Mouse (Mus musculus) embryonic fibroblast, embryonic 13.5 days (primary cell): ENCODE results near the gene Lama5. TPM values are rescaled to one million over a fixed set of nuclear protein-coding genes. Genes with fewer than 3 reads are reported as not detected.

Source experiments
- H3K27ac ChIP-seq: 2 replicates; pipeline ENCODE4 v1.5.1; 2012; ENCODE audit warnings: low read length, control low read depth, inconsistent platforms; ENCODE audit not compliant: insufficient read depth
- H3K4me1 ChIP-seq: 2 replicates; pipeline ENCODE4 v1.6.1; 2011; ENCODE audit warnings: low read length; ENCODE audit not compliant: control insufficient read depth, insufficient read depth
- H3K4me3 ChIP-seq: 2 replicates; pipeline ENCODE4 v1.5.1; 2011; ENCODE audit warnings: mild to moderate bottlenecking, control low read depth, low read length; ENCODE audit not compliant: insufficient read depth
- CTCF ChIP-seq: IDR thresholded peaks from 2 replicates; pipeline ENCODE4 v1.5.1; 2011; ENCODE audit warnings: mild to moderate bottlenecking, control low read depth, low read length, moderate library complexity, borderline replicate concordance; ENCODE audit not compliant: insufficient read depth
- POLR2A ChIP-seq: IDR thresholded peaks from 2 replicates; pipeline ENCODE4 v1.6.1; 2011; ENCODE audit warnings: low read depth, mild to moderate bottlenecking, control low read depth, low read length, moderate library complexity
- polyA plus RNA-seq: library from polyadenylated mRNA; stranded (reverse); fragments of >200 nt; gene quantifications from 2 replicates; pipeline ENCODE4 v1.2.4, GENCODE M21; 2011; ENCODE audit warnings: low read depth; ENCODE audit not compliant: missing spikeins, insufficient read length

Lama5 gene
- polyA plus RNA-seq, 1 experiment, result 31.0 TPM

DNA sequence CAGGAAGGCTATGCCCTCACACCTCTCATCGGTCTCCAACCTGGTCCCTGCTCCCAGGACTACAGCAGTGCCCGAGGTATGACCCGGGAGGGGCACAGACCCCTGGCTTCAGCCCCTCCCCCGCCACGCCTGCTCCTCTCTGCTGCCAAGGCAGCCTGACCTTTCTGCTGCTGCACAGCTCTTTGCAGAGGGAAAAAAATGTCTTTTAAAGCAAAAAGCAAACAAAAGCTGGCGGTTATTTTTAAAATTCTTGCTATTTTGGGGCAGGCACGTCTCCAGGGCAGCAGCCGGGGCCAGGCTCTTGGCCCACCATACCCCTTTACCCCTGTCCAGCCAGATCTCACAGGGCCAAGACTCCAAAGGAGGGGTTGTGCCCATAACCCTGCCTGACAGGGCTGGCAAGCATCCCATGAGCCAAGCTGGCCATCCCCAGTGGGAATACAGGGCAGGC, 10.6 kb downstream of the Lama5 start:
- H3K4me1 ChIP-seq, result peaks cover 14% of the 10 kb centered on the region; the same call in 1 of the 2 replicates

DNA sequence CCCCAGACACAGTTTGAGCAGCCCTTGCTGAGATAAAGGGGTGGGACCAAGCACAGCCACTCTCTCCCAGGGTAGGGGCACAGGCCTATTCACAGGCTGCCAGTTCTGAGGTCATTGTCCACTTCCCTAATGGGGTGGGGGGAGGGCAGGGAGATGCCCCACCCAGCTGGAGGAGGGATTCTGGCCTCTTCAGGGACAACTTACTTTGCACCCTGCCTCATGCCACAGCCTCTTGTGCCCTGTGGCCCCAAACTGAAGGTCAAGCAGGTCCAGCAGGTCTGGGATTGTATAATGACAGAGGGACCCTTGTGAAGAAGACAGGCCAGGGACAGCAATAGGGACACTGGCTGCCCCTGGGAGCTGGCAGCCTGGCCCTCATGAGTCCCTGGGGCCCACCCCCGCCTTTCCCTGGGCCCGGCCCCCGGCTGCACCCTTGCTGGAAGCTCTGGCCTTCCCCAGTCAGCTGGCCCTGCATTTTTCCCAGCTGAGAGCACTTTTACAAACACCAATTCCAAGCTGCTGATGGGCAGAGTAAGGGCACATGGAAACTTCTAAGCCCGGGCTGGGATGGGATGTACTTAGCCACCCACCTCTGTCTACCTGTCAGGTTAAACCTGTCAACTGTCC, 11.2 kb downstream of the Lama5 start:
- H3K27ac ChIP-seq, result peak overlapping the region; percentile 69
- no peak overlapping the region for H3K4me3 ChIP-seq
- H3K4me1 ChIP-seq, result peaks cover 14% of the 10 kb centered on the region; the same call in 1 of the 2 replicates
- TF ChIP-seq CTCF (no peak), POLR2A (no peak)

More for the DNA sequence above, 10.6 kb downstream of the Lama5 start:
- TF ChIP-seq CTCF, result no peak
- TF ChIP-seq POLR2A, result no peak
- Histone ChIP-seq H3K4me3 (no peak overlapping the region), H3K27ac (peak overlapping the region; percentile 69)

DNA sequence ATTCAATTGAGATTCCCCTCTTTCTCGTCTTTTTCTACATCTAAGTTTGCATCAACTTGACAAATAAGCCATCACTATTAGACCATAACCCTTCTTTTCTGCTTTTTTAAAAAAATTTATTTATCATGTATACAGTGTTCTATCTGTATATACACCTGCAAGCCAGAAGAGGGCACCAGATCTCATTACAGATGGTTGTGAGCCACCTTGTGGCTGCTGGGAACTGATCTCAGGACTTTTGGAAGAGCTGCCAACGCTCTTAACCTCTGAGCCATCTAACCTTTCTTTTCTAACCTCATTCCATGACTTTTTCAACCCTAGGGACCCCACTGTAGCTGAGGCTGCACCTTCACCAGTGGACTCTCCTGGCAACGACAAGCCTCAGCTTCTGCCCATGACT, 13.4 kb downstream of the Lama5 start:
- no peak for TF ChIP-seq CTCF
- TF ChIP-seq POLR2A, result no peak
- Histone ChIP-seq H3K4me1 (peaks cover 10% of the 10 kb centered on the region; the same call in 1 of the 2 replicates), H3K4me3 (no peak overlapping the region), H3K27ac (no peak overlapping the region)

DNA sequence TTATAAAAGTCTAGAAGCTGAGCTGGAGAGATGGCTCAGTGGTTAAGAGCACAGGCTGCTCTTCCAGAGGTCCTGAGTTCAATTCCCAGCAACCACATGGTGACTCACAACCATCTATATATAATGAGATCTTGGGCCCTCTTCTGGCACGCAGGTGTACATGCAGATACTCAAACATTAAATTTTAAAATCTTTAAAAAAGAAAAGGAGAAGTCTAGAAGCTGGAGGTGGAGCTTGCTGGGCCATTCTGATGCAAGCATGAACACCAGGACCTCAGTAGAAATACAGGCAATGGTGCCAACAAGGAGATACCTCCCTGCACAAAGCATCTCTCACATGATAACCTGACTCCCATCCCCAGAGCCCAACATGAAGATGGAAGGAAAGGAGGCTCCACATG, 16.7 kb downstream of the Lama5 start:
- 0 out of 2 replicates have a peak, but pooled peaks cover 3% of the 10 kb centered on the region for H3K4me1 ChIP-seq
- H3K27ac ChIP-seq, result peak overlapping the region; percentile 91
- no peak for TF ChIP-seq POLR2A
- TF ChIP-seq CTCF, result no peak
- H3K4me3 ChIP-seq, result no peak overlapping the region

DNA sequence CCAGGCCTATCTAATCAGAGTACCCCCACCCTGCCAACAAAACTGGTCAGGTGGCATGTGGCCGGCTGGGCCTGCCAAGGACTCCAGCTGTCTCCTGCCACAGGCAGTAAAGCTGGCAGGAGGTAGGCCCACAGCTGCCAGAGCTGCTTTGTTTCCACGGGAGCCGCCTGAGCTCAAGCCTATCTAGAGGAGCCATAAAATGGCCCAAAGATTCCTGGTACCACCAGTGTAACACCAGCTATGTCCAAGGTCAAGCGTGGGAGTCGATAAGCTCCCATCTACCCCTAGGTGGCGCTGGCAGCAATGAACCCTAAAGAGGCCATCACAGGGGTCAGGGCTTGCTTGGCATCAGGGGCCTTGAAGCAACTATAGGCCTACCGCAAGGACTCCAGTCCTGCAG, 17.8 kb downstream of the Lama5 start:
- no peaks in the 10 kb centered on the region for H3K4me1 ChIP-seq
- H3K4me3 ChIP-seq, result no peak overlapping the region
- TF ChIP-seq POLR2A, result no peak
- no peak for TF ChIP-seq CTCF
- H3K27ac ChIP-seq, result no peak overlapping the region

DNA sequence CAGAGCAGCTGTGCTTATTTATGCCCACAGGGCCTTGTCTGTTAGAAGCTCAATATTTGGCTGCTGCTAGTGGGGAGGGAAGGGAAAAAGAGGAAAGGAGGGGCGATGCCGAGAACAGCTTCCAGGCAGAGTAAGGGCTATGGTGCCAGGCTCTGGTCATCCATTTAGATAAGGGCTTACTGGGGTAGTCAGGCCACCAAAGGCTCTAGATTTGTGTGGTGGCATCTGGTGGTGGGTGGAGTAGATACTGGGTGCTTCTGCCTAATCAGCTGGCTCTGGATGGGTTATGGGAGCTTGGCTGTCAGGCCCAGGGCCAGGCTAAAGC, 19.7 kb downstream of the Lama5 start:
- no peak for TF ChIP-seq CTCF
- TF ChIP-seq POLR2A, result no peak
- Histone ChIP-seq H3K27ac (no peak overlapping the region), H3K4me3 (no peak overlapping the region), H3K4me1 (no peaks in the 10 kb centered on the region)

DNA sequence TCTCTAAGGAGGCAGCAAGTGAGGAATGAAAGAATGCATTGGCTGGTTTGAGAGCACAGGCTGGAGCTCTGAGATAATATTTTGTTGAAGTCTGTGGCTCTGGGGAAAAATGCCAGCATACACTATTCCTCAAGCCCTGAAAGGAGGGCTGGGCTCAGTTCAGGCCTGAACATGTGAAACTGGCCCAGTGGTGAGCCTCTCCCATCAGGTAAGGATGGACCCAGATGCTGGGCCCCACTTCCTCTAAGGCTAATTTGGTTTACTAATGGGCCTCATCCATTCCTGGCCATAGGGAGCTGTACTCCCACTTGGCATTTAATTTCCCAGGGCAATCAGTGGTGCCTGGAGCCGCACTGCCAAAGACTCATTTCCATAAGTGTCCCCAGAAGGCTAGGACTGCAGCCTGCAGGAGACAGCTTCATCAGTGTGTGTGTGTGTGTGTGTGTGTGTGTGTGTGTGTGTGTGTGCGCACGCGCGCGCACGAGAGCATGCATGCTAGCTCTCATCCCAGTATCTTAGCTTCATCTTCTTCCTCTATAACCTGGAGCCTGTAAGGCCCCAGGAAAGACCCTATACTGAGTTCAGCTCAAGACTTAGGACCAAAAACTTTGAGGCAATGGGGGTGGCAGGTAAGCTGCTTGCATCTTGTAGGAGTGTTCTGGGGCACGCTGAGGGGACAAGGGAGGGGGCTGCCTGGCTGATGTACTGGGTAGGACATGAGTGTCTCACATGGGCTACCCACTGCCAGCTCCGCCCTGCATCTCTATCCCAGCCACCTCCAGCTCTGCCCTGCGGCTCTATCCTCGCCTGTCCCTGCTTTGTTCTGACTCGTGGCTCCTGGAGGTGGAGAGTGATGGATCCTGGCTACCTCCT, 20.3 kb downstream of the Lama5 start:
- Histone ChIP-seq H3K4me3 (no peak overlapping the region), H3K27ac (no peak overlapping the region), H3K4me1 (no peaks in the 10 kb centered on the region)
- no peak for TF ChIP-seq POLR2A
- TF ChIP-seq CTCF, result no peak

DNA sequence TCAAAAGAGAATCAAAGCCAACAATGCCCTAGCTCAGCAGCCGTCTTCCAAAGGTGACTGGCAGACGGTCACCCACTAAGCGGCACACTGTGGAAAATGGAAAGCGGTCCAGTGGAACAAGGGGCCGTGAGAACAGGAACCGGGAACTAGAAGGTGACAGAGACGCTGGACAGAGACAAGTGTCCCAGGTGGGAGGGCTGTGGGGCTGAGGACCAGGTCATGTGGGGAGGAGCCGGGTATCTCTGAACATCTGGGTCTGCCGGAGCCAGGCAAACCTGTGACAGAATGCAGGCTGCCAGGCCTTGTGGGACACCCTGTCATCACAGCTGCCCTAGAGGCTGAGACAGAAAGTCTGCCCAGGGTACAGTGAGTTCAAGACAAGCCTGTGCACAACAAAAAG, 21.2 kb downstream of the Lama5 start:
- Histone ChIP-seq H3K27ac (no peak overlapping the region), H3K4me1 (no peaks in the 10 kb centered on the region), H3K4me3 (no peak overlapping the region)
- TF ChIP-seq CTCF, result no peak
- no peak for TF ChIP-seq POLR2A

DNA sequence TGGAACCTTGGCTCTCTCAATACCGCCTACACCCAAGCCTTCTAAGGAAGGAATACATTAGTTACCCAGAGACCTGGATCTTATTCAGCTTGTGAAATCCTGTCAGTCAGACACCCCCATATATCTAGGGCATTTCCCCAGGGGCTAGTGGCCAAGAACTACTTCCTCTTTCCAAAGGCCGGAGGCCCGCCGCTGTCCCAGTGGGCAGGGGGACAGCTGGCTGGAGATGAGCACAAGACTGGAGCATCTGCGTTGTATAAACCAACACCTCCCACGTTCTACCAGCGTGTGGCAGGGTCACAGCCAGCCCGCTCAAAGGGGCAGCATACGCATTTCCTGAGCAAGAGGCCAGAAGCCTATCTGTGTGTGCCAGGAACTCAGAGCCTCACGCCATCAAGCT, 22.9 kb downstream of the Lama5 start:
- H3K4me3 ChIP-seq, result no peak overlapping the region
- no peak for TF ChIP-seq CTCF
- no peak for TF ChIP-seq POLR2A
- H3K27ac ChIP-seq, result no peak overlapping the region
- no peaks in the 10 kb centered on the region for H3K4me1 ChIP-seq

DNA sequence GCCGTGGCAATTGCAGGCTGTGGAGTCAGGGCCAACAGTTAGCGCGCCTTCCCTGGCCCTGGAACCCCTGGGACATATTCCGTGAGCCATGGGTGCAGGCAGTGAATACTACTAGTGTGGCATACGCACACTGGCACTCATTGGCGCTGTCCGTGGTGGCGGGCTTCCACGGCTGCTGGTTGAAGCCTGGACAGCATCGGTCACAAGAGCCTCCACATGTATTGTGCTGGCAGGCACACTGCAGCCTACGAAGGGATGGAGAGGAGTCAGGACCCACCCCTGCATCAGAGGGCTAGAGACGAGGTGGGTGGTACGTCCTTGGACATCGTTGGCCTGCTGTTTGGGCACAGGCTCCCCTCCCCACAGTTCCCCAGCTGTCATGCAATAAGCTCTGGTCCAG, 23.4 kb downstream of the Lama5 start:
- H3K4me3 ChIP-seq, result no peak overlapping the region
- no peaks in the 10 kb centered on the region for H3K4me1 ChIP-seq
- TF ChIP-seq POLR2A (no peak), CTCF (no peak)
- no peak overlapping the region for H3K27ac ChIP-seq
